In the genomic region with DNA sequence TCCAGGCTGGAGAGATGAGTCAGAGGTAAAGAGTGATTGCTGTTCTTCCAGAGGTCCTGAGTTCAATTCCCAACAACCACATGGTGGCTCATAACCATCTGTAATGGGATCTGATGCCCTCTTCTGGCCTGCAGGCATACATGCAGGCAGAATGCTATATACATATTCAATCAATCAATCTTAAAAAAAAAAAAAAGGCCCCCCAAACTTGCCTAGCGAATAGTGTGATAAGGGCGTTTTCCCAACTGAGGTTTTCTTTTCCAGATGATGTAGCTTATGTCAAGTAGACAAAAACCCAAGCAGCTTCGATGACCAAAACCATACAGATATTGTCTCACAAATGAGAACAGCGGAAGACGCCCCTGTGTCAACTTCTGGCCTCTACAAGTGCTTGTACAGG, we compare ENCODE assay signal across 19 mouse cellular contexts. TPM values are rescaled to one million over a fixed set of nuclear protein-coding genes. Genes with fewer than 3 reads are reported as not detected.
"Had no signal": no experiment of that assay in that cellular context is flagged by ENCODE, and none has a peak within 500 bp of the region (broad histone marks: within the 10 kb centered on the region; RNA-seq: fewer than 3 reads in every experiment).

No protein-coding gene starts in this region.

RNA-seq across cellular contexts. Expression of a gene that starts 5.2 kb away (rescaled TPM):
- total RNA-seq: gastrocnemius, adult 18-20 months; gastrocnemius, postnatal 10 days; gastrocnemius, postnatal 25 days; hematopoietic stem cell, adult 5-6 weeks; layer of hippocampus, adult 18-20 months; layer of hippocampus, postnatal 10 days; layer of hippocampus, postnatal 25 days; left cerebral cortex, adult 2 months; left cerebral cortex, postnatal 14 days; left cerebral cortex, postnatal 36 days had no signal
- polyA plus RNA-seq: hindbrain, embryonic 11.5 days; hindbrain, embryonic 13.5 days; hindbrain, embryonic 15.5 days; hindbrain, postnatal 0 days; large intestine, adult 2 months; limb, embryonic 10.5 days; limb, embryonic 12.5 days; liver, embryonic 11.5 days; liver, embryonic 13.5 days had no signal
